Mouse (Mus musculus) midbrain, embryonic 14.5 days (tissue): ENCODE data around the gene Gm44503. TPM values are rescaled to one million over a fixed set of nuclear protein-coding genes. Genes with fewer than 3 reads are reported as not detected.

Source experiments
- ATAC-seq: fragments of 200-750 bp; cut with Nextera tagmentation; 2 replicates; pipeline ENCODE4 v1.8.0; 2017; ENCODE audit warnings: moderate number of reproducible peaks, moderate library complexity; ENCODE audit not compliant: low FRiP score, low TSS enrichment
- DNase-seq: peaks from one replicate; pipeline ENCODE4 v3.0.0-alpha.2; 2015
- H3K27ac ChIP-seq: fragments of 300-500 bp; sonication (generic); replicated peaks from 2 replicates; pipeline ENCODE4 v1.5.1; 2014; ENCODE audit warnings: mild to moderate bottlenecking, low read depth, low read length, moderate library complexity
- H3K27me3 ChIP-seq: fragments of 300-500 bp; sonication (generic); 2 replicates; pipeline ENCODE4 v1.6.1; 2014; ENCODE audit warnings: low read length, control low read depth, mixed read lengths; ENCODE audit not compliant: control insufficient read depth, insufficient read depth
- H3K36me3 ChIP-seq: fragments of 300-500 bp; sonication (generic); 2 replicates; pipeline ENCODE4 v1.6.1; 2014; ENCODE audit warnings: low read length, control low read depth; ENCODE audit not compliant: control insufficient read depth, insufficient read depth
- H3K4me1 ChIP-seq: fragments of 300-500 bp; sonication (generic); 2 replicates; pipeline ENCODE4 v1.6.1; 2014; ENCODE audit warnings: mild to moderate bottlenecking, antibody characterized with exemption, low read length, control low read depth; ENCODE audit not compliant: control insufficient read depth, insufficient read depth
- H3K4me2 ChIP-seq: fragments of 300-500 bp; sonication (generic); 2 replicates; pipeline ENCODE4 v1.6.1; 2014; ENCODE audit warnings: mild to moderate bottlenecking, low read length, moderate library complexity
- H3K4me3 ChIP-seq: fragments of 300-500 bp; sonication (generic); replicated peaks from 2 replicates; pipeline ENCODE4 v1.5.1; 2014; ENCODE audit warnings: low read depth, low read length
- H3K9ac ChIP-seq: fragments of 300-500 bp; sonication (generic); replicated peaks from 2 replicates; pipeline ENCODE4 v1.6.1; 2014; ENCODE audit warnings: mild to moderate bottlenecking, low read length, moderate library complexity
- H3K9me3 ChIP-seq: fragments of 300-500 bp; sonication (generic); 2 replicates; pipeline ENCODE4 v1.6.1; 2016; ENCODE audit warnings: low read length, control low read depth, mixed read lengths; ENCODE audit not compliant: control insufficient read depth
- WGBS: fragments of 180-500 bp; shearing (Covaris S2); extraction: QIAGEN DNeasy Blood & Tissue Kit; methylation state at CpG from one replicate; pipeline ENCODE4 v1.1.7; 2014; 5-methylcytosine and 5-hydroxymethylcytosine counted together
- polyA plus RNA-seq: library from polyadenylated mRNA; unstranded; fragments of >200 nt; fragmentation: Nextera tagmentation; extraction: Ambion mirVana; gene quantifications from 2 replicates; pipeline ENCODE4 v1.2.1, GENCODE M21; 2014

The Gm44503 gene
- polyA plus RNA-seq, 1 experiment from 2014 or later: not detected

GRCm38 (mm10) chr9:72985250-72986220, 26.9 kb downstream of the Gm44503 start, which contains the start of the genes Ccpg1os and Ccpg1:
Gene Ccpg1os (minus strand): TSS chr9:72985382.
Gene Ccpg1 (plus strand): TSS chr9:72985429.
- peak; percentile 99 for ATAC-seq
- peak within 1 kb of the TSS; percentile 84 for H3K9ac ChIP-seq
- peak within 1 kb of the TSS; percentile 81 for H3K4me2 ChIP-seq
- H3K36me3 ChIP-seq: no peaks in the 10 kb centered on the region
- H3K9me3 ChIP-seq: no peaks in the 10 kb centered on the region
- peak; percentile 98 for DNase-seq
- H3K27me3 ChIP-seq: no peaks in the 10 kb centered on the region
- H3K4me1 ChIP-seq: peaks cover 18% of the 10 kb centered on the region
- under 1% methylated on average over 86 of the region's 88 CpGs for WGBS
- H3K27ac ChIP-seq: peak within 1 kb of the TSS; percentile 89
- H3K4me3 ChIP-seq: peak within 1 kb of the TSS; percentile 87

GRCm38 (mm10) chr9:72987703-72988102, 29.1 kb downstream of the Gm44503 start:
- no peaks in the 10 kb centered on the region for H3K9me3 ChIP-seq
- H3K27ac ChIP-seq: no peak overlapping the region
- WGBS: 62% methylated on average over 3 of the region's 3 CpGs
- H3K4me3 ChIP-seq: no peak overlapping the region
- no peaks in the 10 kb centered on the region for H3K27me3 ChIP-seq
- H3K4me1 ChIP-seq: peaks cover 18% of the 10 kb centered on the region
- DNase-seq: no peak
- no peak overlapping the region for H3K4me2 ChIP-seq
- no peaks in the 10 kb centered on the region for H3K36me3 ChIP-seq
- H3K9ac ChIP-seq: no peak overlapping the region
- no peak for ATAC-seq

DNA sequence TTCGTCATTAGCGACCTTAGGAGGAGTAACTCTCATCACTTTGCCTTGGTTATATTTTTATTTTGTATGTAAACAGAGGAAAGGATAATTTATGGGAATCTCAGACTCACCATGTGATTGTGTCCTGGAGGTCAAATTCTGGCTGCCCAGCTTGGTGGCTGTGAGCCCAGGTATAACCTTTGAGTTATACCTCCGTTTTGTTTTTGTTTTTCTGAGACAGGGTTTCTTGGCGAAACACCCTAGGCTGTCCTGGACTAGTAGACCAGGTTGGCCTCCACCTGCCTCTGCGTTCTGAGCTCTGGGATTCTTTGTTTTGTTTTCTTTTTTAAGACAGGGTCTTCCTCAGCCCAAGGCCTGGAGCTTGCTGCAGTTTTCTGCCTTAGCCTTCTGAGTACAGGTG, 30.1 kb downstream of the Gm44503 start:
- ATAC-seq (no peak), DNase-seq (no peak)
- Histone ChIP-seq H3K27ac (no peak overlapping the region), H3K27me3 (no peaks in the 10 kb centered on the region), H3K4me2 (no peak overlapping the region), H3K4me1 (peaks cover 18% of the 10 kb centered on the region), H3K9ac (no peak overlapping the region), H3K9me3 (no peaks in the 10 kb centered on the region), H3K4me3 (no peak overlapping the region), H3K36me3 (no peaks in the 10 kb centered on the region)
- 87% methylated on average over 5 of the region's 5 CpGs for WGBS

- WGBS: 97% methylated on average over 2 of the region's 2 CpGs
- H3K27ac ChIP-seq: no peak overlapping the region
- no peak for DNase-seq
- no peak overlapping the region for H3K4me3 ChIP-seq
- no peaks in the 10 kb centered on the region for H3K9me3 ChIP-seq
- no peaks in the 10 kb centered on the region for H3K27me3 ChIP-seq
- H3K4me2 ChIP-seq: no peak overlapping the region
- peaks cover 5% of the 10 kb centered on the region for H3K4me1 ChIP-seq
- no peak overlapping the region for H3K9ac ChIP-seq
- no peak for ATAC-seq
- no peaks in the 10 kb centered on the region for H3K36me3 ChIP-seq
These were observed 32.8 kb downstream of the Gm44503 start for GRCm38 (mm10) chr9:72991420-72991819.

GRCm38 (mm10) chr9:72992576-72992975, 33.9 kb downstream of the Gm44503 start:
- no peaks in the 10 kb centered on the region for H3K36me3 ChIP-seq
- ATAC-seq (no peak), DNase-seq (no peak)
- no peak overlapping the region for H3K4me2 ChIP-seq
- no peak overlapping the region for H3K4me3 ChIP-seq
- no peak overlapping the region for H3K27ac ChIP-seq
- H3K9ac ChIP-seq: no peak overlapping the region
- no peaks in the 10 kb centered on the region for H3K4me1 ChIP-seq
- H3K27me3 ChIP-seq: no peaks in the 10 kb centered on the region
- 91% methylated on average over 5 of the region's 5 CpGs for WGBS
- H3K9me3 ChIP-seq: no peaks in the 10 kb centered on the region

DNA sequence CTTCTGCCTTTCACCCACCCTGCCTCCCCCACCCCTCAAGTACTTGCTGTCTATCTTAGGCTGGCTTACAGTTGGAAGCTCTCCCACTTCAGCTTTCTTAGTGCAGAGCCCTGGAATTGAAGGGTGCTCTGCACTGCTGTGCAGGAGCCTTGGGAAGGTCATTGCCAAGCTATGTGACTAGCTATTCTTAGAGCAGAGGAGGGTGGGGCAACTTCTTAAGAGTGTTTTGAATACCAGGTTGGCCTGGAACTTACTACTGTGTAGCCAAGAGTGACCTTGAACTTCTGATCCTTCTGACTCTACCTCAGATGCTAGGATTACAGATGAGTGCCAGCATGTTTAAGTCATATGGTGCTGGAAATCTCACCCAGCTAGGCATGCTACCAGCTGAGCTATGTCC, 37.5 kb downstream of the Gm44503 start:
- H3K27ac ChIP-seq: no peak overlapping the region
- no peak overlapping the region for H3K4me2 ChIP-seq
- no peaks in the 10 kb centered on the region for H3K4me1 ChIP-seq
- no peaks in the 10 kb centered on the region for H3K9me3 ChIP-seq
- DNase-seq: no peak
- H3K36me3 ChIP-seq: peaks cover 10% of the 10 kb centered on the region
- H3K4me3 ChIP-seq: no peak overlapping the region
- H3K27me3 ChIP-seq: no peaks in the 10 kb centered on the region
- no peak for ATAC-seq
- H3K9ac ChIP-seq: no peak overlapping the region

GRCm38 (mm10) chr9:72996806-72997205, 38.2 kb downstream of the Gm44503 start:
- ATAC-seq (no peak), DNase-seq (no peak)
- 64% methylated on average over 7 of the region's 7 CpGs for WGBS

GRCm38 (mm10) chr9:73000487-73000886, 41.8 kb downstream of the Gm44503 start:
- Histone ChIP-seq H3K4me1 (no peaks in the 10 kb centered on the region), H3K4me2 (no peak overlapping the region), H3K4me3 (no peak overlapping the region), H3K27me3 (no peaks in the 10 kb centered on the region), H3K36me3 (peaks cover 44% of the 10 kb centered on the region), H3K9me3 (no peaks in the 10 kb centered on the region), H3K9ac (no peak overlapping the region), H3K27ac (no peak overlapping the region)
- DNase-seq (no peak), ATAC-seq (no peak)
- WGBS: 65% methylated on average over 2 of the region's 2 CpGs

More at GRCm38 (mm10) chr9:72996806-72997205, 38.2 kb downstream of the Gm44503 start:
- H3K27ac ChIP-seq: no peak overlapping the region
- no peaks in the 10 kb centered on the region for H3K4me1 ChIP-seq
- no peak overlapping the region for H3K4me3 ChIP-seq
- H3K9me3 ChIP-seq: no peaks in the 10 kb centered on the region
- no peak overlapping the region for H3K9ac ChIP-seq
- peaks cover 16% of the 10 kb centered on the region for H3K36me3 ChIP-seq
- H3K27me3 ChIP-seq: no peaks in the 10 kb centered on the region
- H3K4me2 ChIP-seq: no peak overlapping the region
